Mouse (Mus musculus) lung, adult 10 weeks (tissue): ENCODE results near the gene 9330161L09Rik. TPM values are rescaled to one million over a fixed set of nuclear protein-coding genes. Genes with fewer than 3 reads are reported as not detected.

Experiments used
- polyA plus RNA-seq: library from polyadenylated mRNA; stranded (reverse); fragments of 350-450 nt; fragmentation: Illumina TruSeq; extraction: RNeasy Lipid Tissue Mini Kit (QIAGEN cat#74804); gene quantifications from one replicate; pipeline ENCODE4 v1.2.3, GENCODE M21; 2014; ENCODE audit warnings: low read depth, low replicate concordance; ENCODE audit not compliant: insufficient read depth

The 9330161L09Rik gene
- 0.25 TPM for polyA plus RNA-seq

GRCm38 (mm10) chr12:103407720-103408119 is at the start of gene 9330161L09Rik:
Gene 9330161L09Rik, minus strand, starts transcription at chr12:103407820.

GRCm38 (mm10) chr12:103457140-103457539 is 49.5 kb upstream of the 9330161L09Rik start, which contains the start of gene Ifi27l2b:
Gene Ifi27l2b, minus strand, starts transcription at chr12:103457223.

DNA sequence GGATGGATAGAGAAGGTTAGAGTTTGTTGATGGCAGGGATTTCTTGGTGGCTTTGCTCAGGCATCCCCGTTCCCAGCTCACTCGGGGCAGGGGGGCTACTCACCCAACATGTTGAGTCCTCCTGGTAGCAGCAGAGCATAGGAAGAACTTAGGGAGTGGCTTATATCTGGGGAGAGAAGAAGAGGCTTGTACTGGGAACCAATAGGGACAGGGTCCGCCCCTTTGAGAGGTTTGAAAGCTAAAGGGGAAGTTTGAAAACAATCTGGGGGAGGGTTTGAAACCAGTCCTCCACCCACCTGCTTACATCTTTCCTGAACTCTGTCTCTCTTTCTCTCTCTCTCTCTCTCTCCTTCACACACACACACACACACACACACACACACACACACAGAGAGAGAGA is 35.9 kb upstream of the 9330161L09Rik start, which contains the start of gene Ifi27l2a:
Gene Ifi27l2a (minus strand): TSS at position 157 of the 400 bp plus-strand sequence.

GRCm38 (mm10) chr12:103433986-103434731 is 26.5 kb upstream of the 9330161L09Rik start, which contains the start of gene Ifi27:
Gene Ifi27, plus strand, starts transcription at chr12:103434211.

GRCm38 (mm10) chr12:103425729-103426470 is 18.3 kb upstream of the 9330161L09Rik start, which contains the start of gene Ddx24:
Gene Ddx24, minus strand, starts transcription at chr12:103425830.

GRCm38 (mm10) chr12:103388505-103389347 is 18.9 kb downstream of the 9330161L09Rik start, which contains the start of gene Otub2:
Gene Otub2, plus strand, starts transcription at chr12:103388682.

Other genes with a start within 250 kb of the 9330161L09Rik start
- 0.38 TPM for gene Prima1, start 165.7 kb downstream of the 9330161L09Rik start, polyA plus RNA-seq
- 0.77 TPM for gene Fam181a, start 96.8 kb downstream of the 9330161L09Rik start, polyA plus RNA-seq
- gene Asb2, start 51.8 kb downstream of the 9330161L09Rik start, polyA plus RNA-seq, result 6.2 TPM
- gene Otub2, start 19.1 kb downstream of the 9330161L09Rik start, polyA plus RNA-seq, result 4.2 TPM
- gene Ddx24, start 18.0 kb upstream of the 9330161L09Rik start, polyA plus RNA-seq, result 40.4 TPM
- 253 TPM for gene Ifi27, start 26.4 kb upstream of the 9330161L09Rik start, polyA plus RNA-seq
- gene Ifi27l2a, start 35.9 kb upstream of the 9330161L09Rik start, polyA plus RNA-seq, result 865 TPM
- gene Ifi27l2b, start 49.4 kb upstream of the 9330161L09Rik start, polyA plus RNA-seq, result 0.30 TPM
- 2.8 TPM for gene Ppp4r4, start 124.5 kb upstream of the 9330161L09Rik start, polyA plus RNA-seq
- 0.50 TPM for gene Serpina10, start 223.6 kb upstream of the 9330161L09Rik start, polyA plus RNA-seq
- not detected for gene Serpina6, start 249.4 kb upstream of the 9330161L09Rik start, polyA plus RNA-seq